Mouse (Mus musculus) C2C12 (cell line): ENCODE measurements around the gene Hyal2.

Experiments used
- MAX ChIP-seq: IDR thresholded peaks from one replicate; pipeline ENCODE4 v1.6.1; 2011; ENCODE audit warnings: mild to moderate bottlenecking, control low read depth
- MYOD1 ChIP-seq: IDR thresholded peaks from one replicate; pipeline ENCODE4 v1.6.1; 2011; ENCODE audit warnings: low read depth; ENCODE audit not compliant: control insufficient read depth, insufficient read length

GRCm38 (mm10) chr9:107554319-107554825 is 13.4 kb upstream of the Hyal2 start:
- no peak for TF ChIP-seq MYOD1
- peak; percentile 73 for TF ChIP-seq MAX
